Mouse (Mus musculus): Measurements from ENCODE around the gene Baiap3.

- TF ChIP-seq CTCF (IDR thresholded peaks at IDR 0.05; ENCODE audit: low read depth), result peak; percentile 74
- TF ChIP-seq EP300 (IDR thresholded peaks at IDR 0.05; ENCODE audit: low read depth), result no peak
Measured at GRCm38 (mm10) chr17:25288842-25289241, 32.7 kb upstream of the Baiap3 start.
